Mouse (Mus musculus): ENCODE measurements around the gene Kcnk5. TPM values are rescaled to one million over a fixed set of nuclear protein-coding genes. Genes with fewer than 3 reads are reported as not detected.
A peak's percentile ranks its signal among the peaks of the same experiment; 100 is the strongest.

Gene Kcnk5
- total and polyA plus RNA-seq, 3 experiments: 8.7 to 12.5 (median 11.7) TPM

GRCm38 (mm10) chr14:20182596-20182995 is 987 bp upstream of the Kcnk5 start:
- no peak for TF ChIP-seq CHD2 (IDR thresholded peaks at IDR 0.05; ENCODE audit: low read length)
- no peaks in the 10 kb centered on the region for H3K9me3 ChIP-seq (replicated peaks; ENCODE audit: low read length)
- dilution Hi-C loops (cut with MboI; ENCODE audit: extremely low pct_ligation_motif_present, extremely low pct_unique_long_range_greater_than_20kb, low sequenced_read_pairs): no loop called here

GRCm38 (mm10) chr14:20180751-20181162 is 852 bp downstream of the Kcnk5 start:
- Histone ChIP-seq H3K27me3 (replicated peaks) (peaks cover 1% of the 10 kb centered on the region), H3K4me3 (replicated peaks in 1 of 3; ENCODE audit: low read depth in 2 of 3, low read length in 2 of 3, poor library complexity in 1 of 3) (peak overlapping the region; percentile 70 to 87 (median 73)), H3K27ac (ENCODE audit: insufficient read depth, low read depth) (no peak overlapping the region), H3K4me1 (ENCODE audit: control insufficient read depth in 1 of 2, insufficient read depth in 2 of 2) (peaks cover 0 to 32% of the 10 kb centered on the region in 2 experiments; a peak in 2 of 4 replicates), H3K79me2 (replicated peaks; ENCODE audit: control insufficient read depth, extremely low read depth, insufficient read depth, poor library complexity, severe bottlenecking) (peaks cover 54% of the 10 kb centered on the region), H3K36me3 (replicated peaks in 1 of 2; ENCODE audit: control insufficient read depth in 1 of 2, insufficient read depth in 1 of 2, low read length in 1 of 2) (no peaks in the 10 kb centered on the region), H3K9me3 (replicated peaks; ENCODE audit: low read length) (no peaks in the 10 kb centered on the region), H3K9ac (ENCODE audit: insufficient read depth, low read depth) (peak overlapping the region; percentile 32), H3K4me2 (ENCODE audit: insufficient read depth, low read depth, poor library complexity, severe bottlenecking) (peak overlapping the region; percentile 89)
- no peak for DNase-seq (ENCODE audit: extremely low read depth)
- TF ChIP-seq MEF2A (IDR thresholded peaks at IDR 0.05; ENCODE audit: borderline replicate concordance, low read depth, low read length) (no peak), HCFC1 (IDR thresholded peaks at IDR 0.05; ENCODE audit: low read depth, low read length) (no peak), CHD1 (IDR thresholded peaks at IDR 0.05; ENCODE audit: low read depth, low read length) (no peak), MAFK (IDR thresholded peaks at IDR 0.05; ENCODE audit: insufficient replicate concordance, low read length) (no peak), POLR2AphosphoS2 (IDR thresholded peaks at IDR 0.05; ENCODE audit: low read depth, low read length) (no peak), ELF1 (IDR thresholded peaks at IDR 0.05; ENCODE audit: low read depth, low read length) (no peak), TBP (conservative IDR thresholded peaks at IDR 0.05; ENCODE audit: low read depth, low read length) (no peak)
- dilution Hi-C loops (cut with MboI; ENCODE audit: extremely low pct_ligation_motif_present, extremely low pct_unique_long_range_greater_than_20kb, low sequenced_read_pairs) (no loop called here), in situ Hi-C loops (cut with MboI; ENCODE audit: low pct_ligation_motif_present, low pct_unique_long_range_greater_than_20kb, low sequenced_read_pairs) (no loop called here)

More at GRCm38 (mm10) chr14:20182596-20182995, 987 bp upstream of the Kcnk5 start:
- H3K27me3 ChIP-seq (replicated peaks): peaks cover 1% of the 10 kb centered on the region
- no peak for DNase-seq (ENCODE audit: extremely low read depth)
- no peaks in the 10 kb centered on the region for H3K36me3 ChIP-seq (replicated peaks in 1 of 2; ENCODE audit: control insufficient read depth in 1 of 2, insufficient read depth in 1 of 2, low read length in 1 of 2)
- H3K4me2 ChIP-seq (ENCODE audit: insufficient read depth, low read depth, poor library complexity, severe bottlenecking): no peak overlapping the region
- no peak overlapping the region for H3K9ac ChIP-seq (ENCODE audit: insufficient read depth, low read depth)
- in situ Hi-C loops (cut with MboI; ENCODE audit: low pct_ligation_motif_present, low pct_unique_long_range_greater_than_20kb, low sequenced_read_pairs): no loop called here
- no peak overlapping the region for H3K27ac ChIP-seq (ENCODE audit: insufficient read depth, low read depth)
- H3K4me1 ChIP-seq (ENCODE audit: control insufficient read depth in 1 of 2, insufficient read depth in 2 of 2): peaks cover 0 to 20% of the 10 kb centered on the region in 2 experiments; a peak in 2 of 4 replicates
- H3K4me3 ChIP-seq (replicated peaks in 1 of 3; ENCODE audit: low read depth in 2 of 3, low read length in 2 of 3, poor library complexity in 1 of 3): no peak overlapping the region
- H3K79me2 ChIP-seq (replicated peaks; ENCODE audit: control insufficient read depth, extremely low read depth, insufficient read depth, poor library complexity, severe bottlenecking): peaks cover 37% of the 10 kb centered on the region

GRCm38 (mm10) chr14:20180304-20180703 is 1.3 kb downstream of the Kcnk5 start:
- TF ChIP-seq SIN3A (IDR thresholded peaks at IDR 0.05; ENCODE audit: low read length) (no peak), POLR2A (IDR thresholded peaks at IDR 0.05; ENCODE audit: low read depth, low read length) (no peak), CTCF (conservative IDR thresholded peaks at IDR 0.05 in 1 of 2, IDR thresholded peaks at IDR 0.05 in 1 of 2; ENCODE audit: low read depth in 2 of 2, low read length in 2 of 2) (no peak), USF2 (conservative IDR thresholded peaks at IDR 0.05; ENCODE audit: low read depth, low read length) (no peak), PAX5 (IDR thresholded peaks at IDR 0.05; ENCODE audit: low read length) (no peak), KAT2A (IDR thresholded peaks at IDR 0.05; ENCODE audit: insufficient replicate concordance, low read length) (no peak), UBTF (IDR thresholded peaks at IDR 0.05; ENCODE audit: low read depth, low read length) (no peak), JUND (conservative IDR thresholded peaks at IDR 0.05; ENCODE audit: low read depth, low read length) (no peak), MAFK (IDR thresholded peaks at IDR 0.05; ENCODE audit: insufficient replicate concordance, low read length) (no peak), BHLHE40 (IDR thresholded peaks at IDR 0.05; ENCODE audit: low read depth, low read length) (no peak), ZMIZ1 (IDR thresholded peaks at IDR 0.05; ENCODE audit: low read depth, low read length) (no peak), MAZ (IDR thresholded peaks at IDR 0.05; ENCODE audit: low read depth, low read length) (no peak), HCFC1 (IDR thresholded peaks at IDR 0.05; ENCODE audit: low read depth, low read length) (no peak), TCF12 (IDR thresholded peaks at IDR 0.05; ENCODE audit: low read depth, low read length) (no peak), MAX (IDR thresholded peaks at IDR 0.05; ENCODE audit: low read length) (no peak), TBP (conservative IDR thresholded peaks at IDR 0.05; ENCODE audit: low read depth, low read length) (no peak), ZC3H11A (IDR thresholded peaks at IDR 0.05; ENCODE audit: low read depth, low read length) (no peak)
- in situ Hi-C loops (cut with MboI; ENCODE audit: low pct_ligation_motif_present, low pct_unique_long_range_greater_than_20kb, low sequenced_read_pairs) (no loop called here), dilution Hi-C loops (cut with MboI; ENCODE audit: extremely low pct_ligation_motif_present, extremely low pct_unique_long_range_greater_than_20kb, low sequenced_read_pairs) (no loop called here)
- Histone ChIP-seq H3K27ac (ENCODE audit: insufficient read depth, low read depth) (no peak overlapping the region), H3K27me3 (replicated peaks) (peaks cover 1% of the 10 kb centered on the region), H3K79me2 (replicated peaks; ENCODE audit: control insufficient read depth, extremely low read depth, insufficient read depth, poor library complexity, severe bottlenecking) (peaks cover 59% of the 10 kb centered on the region), H3K4me2 (ENCODE audit: insufficient read depth, low read depth, poor library complexity, severe bottlenecking) (peak overlapping the region; percentile 89), H3K9me3 (replicated peaks; ENCODE audit: low read length) (no peaks in the 10 kb centered on the region), H3K4me3 (replicated peaks in 1 of 3; ENCODE audit: low read depth in 2 of 3, low read length in 2 of 3, poor library complexity in 1 of 3) (peak overlapping the region; percentile 70 to 87 (median 73)), H3K9ac (ENCODE audit: insufficient read depth, low read depth) (peak overlapping the region; percentile 32), H3K36me3 (replicated peaks in 1 of 2; ENCODE audit: control insufficient read depth in 1 of 2, insufficient read depth in 1 of 2, low read length in 1 of 2) (no peaks in the 10 kb centered on the region), H3K4me1 (ENCODE audit: control insufficient read depth in 1 of 2, insufficient read depth in 2 of 2) (peaks cover 1 to 36% of the 10 kb centered on the region in 2 experiments; a peak in 3 of 4 replicates)
- DNase-seq (ENCODE audit: extremely low read depth): no peak

All from CH12.LX (cell line).